Mouse (Mus musculus): Measurements from ENCODE around the gene Hhip. TPM values are rescaled to one million over a fixed set of nuclear protein-coding genes. Genes with fewer than 3 reads are reported as not detected.
"Not testable (repeated sequence)": the region's sequence is repeated elsewhere in the genome, so short reads cannot be mapped to it uniquely, and the experiment has no call there.

Hhip gene
- polyA plus RNA-seq, 1 experiment, result 4.9 TPM

GRCm38 (mm10) chr8:79993507-79993906 is 64.3 kb downstream of the Hhip start:
- TF ChIP-seq POLR2A (IDR thresholded peaks at IDR 0.05; ENCODE audit: low read depth, low read length) (no peak), CTCF (IDR thresholded peaks at IDR 0.05; ENCODE audit: extremely low read depth, insufficient read length, insufficient replicate concordance, low read depth, low read length) (no peak)
- Histone ChIP-seq H3K27me3 (ENCODE audit: control insufficient read depth, insufficient read depth, low read length) (no peaks in the 10 kb centered on the region), H3K4me1 (ENCODE audit: control insufficient read depth, insufficient read depth, insufficient read length, low read length) (no peaks in the 10 kb centered on the region), H3K4me3 (ENCODE audit: low read depth, low read length) (no peak overlapping the region), H3K36me3 (ENCODE audit: control insufficient read depth, insufficient read depth, low read length) (no peaks in the 10 kb centered on the region), H3K27ac (ENCODE audit: insufficient read depth, low read depth, low read length) (no peak overlapping the region)
- 78% methylated on average over 1 of the region's 1 CpGs for WGBS

DNA sequence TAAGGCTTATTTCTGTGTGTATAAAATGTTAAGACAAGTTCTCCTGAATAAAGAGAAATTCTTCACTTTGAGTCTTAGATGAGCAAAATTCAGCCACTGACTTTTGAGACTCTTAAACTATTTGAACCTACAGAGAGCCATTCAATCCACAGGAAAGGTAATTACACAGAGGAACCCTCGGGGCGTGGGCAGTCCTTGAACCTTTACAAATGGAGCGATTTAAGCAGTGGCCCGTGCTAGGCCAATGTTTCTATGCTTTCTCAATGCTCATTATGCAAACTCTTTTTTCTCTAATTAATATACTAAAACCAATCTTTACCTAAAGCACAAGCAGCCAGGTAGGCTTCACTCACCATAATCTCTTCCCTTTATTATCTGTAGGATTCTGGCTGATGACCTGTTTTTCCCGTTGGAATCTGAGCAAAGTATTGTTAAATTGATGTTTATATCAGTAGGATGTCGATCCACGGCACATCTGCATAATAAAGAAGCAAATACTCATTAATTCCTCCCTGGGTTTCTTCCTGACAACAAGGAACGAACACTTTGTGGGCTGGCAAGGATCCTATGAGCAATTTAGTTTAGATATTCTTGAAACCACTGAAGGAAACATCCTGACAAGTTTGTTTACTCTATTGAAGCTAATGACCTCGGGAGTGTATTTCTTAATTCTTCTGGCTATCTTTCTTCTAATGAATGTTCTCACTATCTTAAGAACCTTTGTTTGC is 65.5 kb downstream of the Hhip start:
- Histone ChIP-seq H3K4me1 (ENCODE audit: control insufficient read depth, insufficient read depth, insufficient read length, low read length) (no peaks in the 10 kb centered on the region), H3K36me3 (ENCODE audit: control insufficient read depth, insufficient read depth, low read length) (no peaks in the 10 kb centered on the region), H3K27ac (ENCODE audit: insufficient read depth, low read depth, low read length) (no peak overlapping the region), H3K4me3 (ENCODE audit: low read depth, low read length) (no peak overlapping the region), H3K27me3 (ENCODE audit: control insufficient read depth, insufficient read depth, low read length) (no peaks in the 10 kb centered on the region)
- 45% methylated on average over 9 of the region's 9 CpGs for whole genome bisulfite sequencing
- TF ChIP-seq POLR2A (IDR thresholded peaks at IDR 0.05; ENCODE audit: low read depth, low read length) (no peak), CTCF (IDR thresholded peaks at IDR 0.05; ENCODE audit: extremely low read depth, insufficient read length, insufficient replicate concordance, low read depth, low read length) (no peak)

- WGBS, result 87% methylated on average over 1 of the region's 2 CpGs
- not testable (repeated sequence) for H3K27me3 ChIP-seq (ENCODE audit: control insufficient read depth, insufficient read depth, low read length)
Measured at GRCm38 (mm10) chr8:79991420-79991819, 66.4 kb downstream of the Hhip start.

GRCm38 (mm10) chr8:79984946-79985345 is 72.9 kb downstream of the Hhip start:
- Histone ChIP-seq H3K36me3 (ENCODE audit: control insufficient read depth, insufficient read depth, low read length) (no peaks in the 10 kb centered on the region), H3K4me3 (ENCODE audit: low read depth, low read length) (no peak overlapping the region), H3K27me3 (ENCODE audit: control insufficient read depth, insufficient read depth, low read length) (no peaks in the 10 kb centered on the region), H3K27ac (ENCODE audit: insufficient read depth, low read depth, low read length) (no peak overlapping the region), H3K4me1 (ENCODE audit: control insufficient read depth, insufficient read depth, insufficient read length, low read length) (no peaks in the 10 kb centered on the region)
- TF ChIP-seq CTCF (IDR thresholded peaks at IDR 0.05; ENCODE audit: extremely low read depth, insufficient read length, insufficient replicate concordance, low read depth, low read length) (no peak), POLR2A (IDR thresholded peaks at IDR 0.05; ENCODE audit: low read depth, low read length) (no peak)
- 79% methylated on average over 2 of the region's 2 CpGs for WGBS

More at GRCm38 (mm10) chr8:79991420-79991819, 66.4 kb downstream of the Hhip start:
- not testable (repeated sequence) for H3K36me3 ChIP-seq (ENCODE audit: control insufficient read depth, insufficient read depth, low read length); H3K4me1 ChIP-seq (ENCODE audit: control insufficient read depth, insufficient read depth, insufficient read length, low read length); H3K4me3 ChIP-seq (ENCODE audit: low read depth, low read length); H3K27ac ChIP-seq (ENCODE audit: insufficient read depth, low read depth, low read length)

DNA sequence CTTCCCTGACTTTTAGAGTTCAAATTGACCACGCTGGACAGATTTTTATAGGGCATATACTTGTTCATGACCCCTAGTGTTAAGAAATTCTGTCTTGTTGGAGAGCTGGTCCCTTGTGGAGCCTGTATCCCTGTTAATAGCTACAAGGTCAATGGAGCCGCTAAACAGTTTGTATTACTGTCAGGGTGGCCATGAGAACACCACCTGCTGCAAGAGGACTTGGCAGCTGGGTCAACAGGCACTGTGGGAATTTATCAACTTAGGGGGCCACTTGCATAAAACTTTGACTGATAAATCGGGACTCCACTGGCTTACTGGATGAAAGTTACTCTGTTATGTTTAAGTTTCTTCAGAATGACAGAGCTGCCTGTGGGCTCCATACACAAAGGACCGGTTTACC is 75.7 kb downstream of the Hhip start:
- Histone ChIP-seq H3K36me3 (ENCODE audit: control insufficient read depth, insufficient read depth, low read length) (no peaks in the 10 kb centered on the region), H3K4me3 (ENCODE audit: low read depth, low read length) (no peak overlapping the region), H3K27ac (ENCODE audit: insufficient read depth, low read depth, low read length) (no peak overlapping the region), H3K27me3 (ENCODE audit: control insufficient read depth, insufficient read depth, low read length) (no peaks in the 10 kb centered on the region), H3K4me1 (ENCODE audit: control insufficient read depth, insufficient read depth, insufficient read length, low read length) (no peaks in the 10 kb centered on the region)
- WGBS, result 37% methylated on average over 4 of the region's 4 CpGs
- TF ChIP-seq POLR2A (IDR thresholded peaks at IDR 0.05; ENCODE audit: low read depth, low read length) (no peak), CTCF (IDR thresholded peaks at IDR 0.05; ENCODE audit: extremely low read depth, insufficient read length, insufficient replicate concordance, low read depth, low read length) (no peak)

DNA sequence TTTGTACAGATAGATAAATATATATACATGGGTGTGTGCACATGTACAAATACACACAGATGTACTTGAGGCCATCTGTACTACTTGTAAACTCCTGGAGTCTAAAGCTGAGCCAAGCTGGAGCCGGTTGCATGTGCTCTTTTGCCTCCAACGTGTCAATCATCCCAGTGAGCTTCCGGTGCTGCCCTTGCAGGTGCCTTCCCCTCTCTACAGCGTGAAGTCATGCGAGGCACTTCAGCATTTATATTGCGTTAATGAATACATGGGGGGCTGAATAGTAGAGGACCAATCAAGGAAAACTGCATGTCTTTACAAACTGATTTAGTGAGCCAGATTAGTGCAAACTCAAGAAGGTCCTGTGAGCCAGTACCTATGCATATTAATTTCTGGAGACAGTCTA is 91.6 kb downstream of the Hhip start:
- no peaks in the 10 kb centered on the region for H3K36me3 ChIP-seq (ENCODE audit: control insufficient read depth, insufficient read depth, low read length)
- TF ChIP-seq CTCF (IDR thresholded peaks at IDR 0.05; ENCODE audit: extremely low read depth, insufficient read length, insufficient replicate concordance, low read depth, low read length), result no peak
- TF ChIP-seq POLR2A (IDR thresholded peaks at IDR 0.05; ENCODE audit: low read depth, low read length), result no peak
- no peaks in the 10 kb centered on the region for H3K4me1 ChIP-seq (ENCODE audit: control insufficient read depth, insufficient read depth, insufficient read length, low read length)
- no peaks in the 10 kb centered on the region for H3K27me3 ChIP-seq (ENCODE audit: control insufficient read depth, insufficient read depth, low read length)
- 69% methylated on average over 6 of the region's 6 CpGs for WGBS
- H3K27ac ChIP-seq (ENCODE audit: insufficient read depth, low read depth, low read length), result no peak overlapping the region
- H3K4me3 ChIP-seq (ENCODE audit: low read depth, low read length), result no peak overlapping the region

DNA sequence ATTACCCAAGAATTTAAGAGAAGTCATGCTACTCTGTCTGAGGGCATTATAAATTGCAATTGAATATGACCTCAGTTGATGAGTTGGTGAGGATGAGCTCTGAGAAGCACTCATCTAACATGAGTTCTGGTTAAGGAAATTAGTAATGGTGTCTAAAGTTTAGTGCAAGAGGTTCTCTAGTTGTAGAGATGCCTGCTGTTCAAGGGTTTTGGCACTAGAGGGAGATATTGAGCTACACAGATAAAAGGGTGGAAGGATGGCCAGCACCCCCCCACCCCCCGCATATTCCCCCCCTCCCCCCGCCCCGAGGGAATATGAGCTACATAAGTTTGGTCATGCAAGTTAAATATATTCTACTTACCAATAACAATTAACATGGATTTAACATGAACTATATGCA is 104.9 kb downstream of the Hhip start:
- H3K36me3 ChIP-seq (ENCODE audit: control insufficient read depth, insufficient read depth, low read length), result no peaks in the 10 kb centered on the region

More for the DNA sequence above, 104.9 kb downstream of the Hhip start:
- TF ChIP-seq POLR2A (IDR thresholded peaks at IDR 0.05; ENCODE audit: low read depth, low read length) (no peak), CTCF (IDR thresholded peaks at IDR 0.05; ENCODE audit: extremely low read depth, insufficient read length, insufficient replicate concordance, low read depth, low read length) (peak; percentile 33; the same call in 1 of the 2 replicates)
- WGBS, result 23% methylated on average over 3 of the region's 3 CpGs
- H3K4me1 ChIP-seq (ENCODE audit: control insufficient read depth, insufficient read depth, insufficient read length, low read length), result no peaks in the 10 kb centered on the region
- H3K4me3 ChIP-seq (ENCODE audit: low read depth, low read length), result no peak overlapping the region
- H3K27me3 ChIP-seq (ENCODE audit: control insufficient read depth, insufficient read depth, low read length), result no peaks in the 10 kb centered on the region
- no peak overlapping the region for H3K27ac ChIP-seq (ENCODE audit: insufficient read depth, low read depth, low read length)

All from small intestine, adult 2 months (tissue).